Mouse (Mus musculus) myocyte (in vitro differentiated cells): Measurements from ENCODE around the gene Arid5b. TPM values are rescaled to one million over a fixed set of nuclear protein-coding genes. Genes with fewer than 3 reads are reported as not detected.

ENCODE experiments used
- H3K27me3 ChIP-seq: one replicate; pipeline ENCODE4 v1.6.1; 2011; ENCODE audit not compliant: control insufficient read depth, insufficient read depth, insufficient read length
- H3K36me3 ChIP-seq: one replicate; pipeline ENCODE4 v1.6.1; 2011; ENCODE audit not compliant: control insufficient read depth, insufficient read depth
- H3K4me2 ChIP-seq: one replicate; pipeline ENCODE4 v1.6.1; 2011; ENCODE audit warnings: low read depth, control low read depth
- H3K4me3 ChIP-seq: one replicate; pipeline ENCODE4 v1.5.1; 2011; ENCODE audit warnings: mild to moderate bottlenecking, control low read depth, moderate library complexity
- H3K79me2 ChIP-seq: one replicate; pipeline ENCODE4 v1.6.1; 2011; ENCODE audit not compliant: control insufficient read depth, insufficient read depth
- H3ac ChIP-seq: one replicate; pipeline ENCODE4 v1.6.1; 2011; ENCODE audit not compliant: control insufficient read depth, insufficient read length
- CEBPB ChIP-seq: IDR thresholded peaks from 2 replicates; pipeline ENCODE4 v1.6.1; 2011; ENCODE audit warnings: mild to moderate bottlenecking, moderate library complexity; ENCODE audit not compliant: poor library complexity, insufficient read depth, severe bottlenecking
- E2F4 ChIP-seq: IDR thresholded peaks from one replicate; pipeline ENCODE4 v1.6.1; 2011; ENCODE audit warnings: mild to moderate bottlenecking, control low read depth, moderate library complexity; ENCODE audit not compliant: insufficient read depth
- MAX ChIP-seq: IDR thresholded peaks from one replicate; pipeline ENCODE4 v1.6.1; 2011; ENCODE audit warnings: low read depth, mild to moderate bottlenecking, control low read depth
- MYOD1 ChIP-seq, 3 experiments: IDR thresholded peaks; one replicate each; pipeline ENCODE4 v1.6.1; 2011; ENCODE audit warnings: control low read depth in 2 of 3, low read depth in 2 of 3, mild to moderate bottlenecking in 2 of 3, moderate library complexity in 1 of 3; ENCODE audit not compliant: insufficient read length in 2 of 3, control insufficient read depth in 1 of 3
- MYOG ChIP-seq, 3 experiments: IDR thresholded peaks; one replicate each; pipeline ENCODE4 v1.6.1; 2011; ENCODE audit warnings: control low read depth in 2 of 3, low read depth in 2 of 3, mild to moderate bottlenecking in 2 of 3; ENCODE audit not compliant: insufficient read length in 2 of 3, control insufficient read depth in 1 of 3, insufficient read depth in 1 of 3
- POLR2A ChIP-seq: IDR thresholded peaks from one replicate; pipeline ENCODE4 v1.6.1; 2011; ENCODE audit warnings: low read depth, mild to moderate bottlenecking, control low read depth, moderate library complexity; ENCODE audit not compliant: insufficient read length
- POLR2AphosphoS2 ChIP-seq: IDR thresholded peaks from one replicate; pipeline ENCODE4 v1.6.1; 2011; ENCODE audit warnings: low read depth, control low read depth; ENCODE audit not compliant: insufficient read length
- REST ChIP-seq: IDR thresholded peaks from one replicate; pipeline ENCODE4 v1.6.1; 2011; ENCODE audit warnings: mild to moderate bottlenecking, control low read depth, moderate library complexity; ENCODE audit not compliant: insufficient read depth, insufficient read length
- SRF ChIP-seq: IDR thresholded peaks from one replicate; pipeline ENCODE4 v1.6.1; 2011; ENCODE audit warnings: low read depth; ENCODE audit not compliant: control insufficient read depth, insufficient read length
- TCF12 ChIP-seq: IDR thresholded peaks from one replicate; pipeline ENCODE4 v1.6.1; 2011; ENCODE audit warnings: mild to moderate bottlenecking, control low read depth; ENCODE audit not compliant: poor library complexity, insufficient read depth, severe bottlenecking
- TCF3 ChIP-seq: IDR thresholded peaks from one replicate; pipeline ENCODE4 v1.6.1; 2011; ENCODE audit warnings: low read depth, control low read depth; ENCODE audit not compliant: insufficient read length
- USF1 ChIP-seq: IDR thresholded peaks from one replicate; pipeline ENCODE4 v1.6.1; 2011; ENCODE audit warnings: low read depth, mild to moderate bottlenecking, control low read depth, moderate library complexity
- polyA plus RNA-seq: library from polyadenylated mRNA; unstranded; fragments of >200 nt; fragmentation: generic; extraction: Trizol; gene quantifications from one replicate; pipeline ENCODE4 v1.2.1, GENCODE M21; 2012; ENCODE audit warnings: missing spikeins

The Arid5b gene
- polyA plus RNA-seq, 1 experiment = 7.7 TPM

GRCm38 (mm10) chr10:68124985-68125384 lies 153.6 kb downstream of the Arid5b start:
- Histone ChIP-seq H3K27me3 (no peaks in the 10 kb centered on the region), H3ac (no peak overlapping the region), H3K79me2 (no peaks in the 10 kb centered on the region), H3K36me3 (peaks cover 36% of the 10 kb centered on the region), H3K4me2 (no peak overlapping the region), H3K4me3 (no peak overlapping the region)
- TF ChIP-seq CEBPB (peak; percentile 87), MYOG (IDR thresholded peaks at IDR 0.05; ENCODE audit: control insufficient read depth in 1 of 3, insufficient read depth in 1 of 3, insufficient read length in 2 of 3, low read depth in 2 of 3) (no peak), E2F4 (no peak)

DNA sequence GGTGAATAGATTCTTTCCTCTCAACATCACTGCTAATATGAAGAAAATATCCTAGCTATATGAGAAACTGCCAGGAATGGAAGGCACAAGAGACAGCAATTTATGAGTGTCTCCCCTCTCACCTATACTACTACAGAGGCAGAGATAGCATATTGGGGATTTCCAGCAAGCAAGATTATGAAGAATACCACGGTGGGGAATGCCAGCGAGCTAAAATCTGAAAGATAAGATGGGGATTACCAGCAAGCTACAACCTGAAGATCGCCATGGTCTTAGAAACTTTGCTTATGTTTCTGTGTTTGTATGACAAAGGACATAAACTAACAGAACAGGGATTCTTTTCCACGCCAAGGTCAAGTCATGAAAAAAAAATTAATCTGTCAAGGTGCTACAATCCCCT lies 155.1 kb downstream of the Arid5b start:
- no peaks in the 10 kb centered on the region for H3K79me2 ChIP-seq
- H3K4me2 ChIP-seq = no peak overlapping the region
- peaks cover 36% of the 10 kb centered on the region for H3K36me3 ChIP-seq
- H3K4me3 ChIP-seq = no peak overlapping the region
- no peak overlapping the region for H3ac ChIP-seq
- TF ChIP-seq TCF3 (no peak), MAX (no peak), E2F4 (no peak), POLR2A (no peak), TCF12 (no peak), MYOD1 (IDR thresholded peaks at IDR 0.05; ENCODE audit: control insufficient read depth in 1 of 3, insufficient read length in 2 of 3, low read depth in 2 of 3) (no peak), MYOG (IDR thresholded peaks at IDR 0.05; ENCODE audit: control insufficient read depth in 1 of 3, insufficient read depth in 1 of 3, insufficient read length in 2 of 3, low read depth in 2 of 3) (no peak), SRF (no peak)
- H3K27me3 ChIP-seq = no peaks in the 10 kb centered on the region

DNA sequence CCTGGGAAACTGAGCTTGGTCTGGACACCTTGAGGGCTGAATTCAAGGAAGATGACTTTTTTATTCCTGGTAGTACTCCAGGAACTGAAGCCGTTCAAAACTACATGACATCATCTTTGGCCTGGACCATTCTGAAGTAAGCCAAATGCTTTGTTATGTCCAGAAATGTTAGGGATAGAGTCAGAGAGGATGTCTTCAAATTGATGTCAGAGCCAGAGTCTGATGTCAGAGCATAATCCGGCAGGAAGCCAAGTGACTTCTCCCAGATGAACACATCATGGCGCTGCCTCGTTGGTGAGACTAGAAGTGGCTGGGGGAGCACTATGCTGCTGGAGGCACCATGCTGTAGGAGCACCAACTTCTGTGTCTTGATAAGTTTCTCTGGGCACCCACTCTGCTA lies 156.6 kb downstream of the Arid5b start:
- peaks cover 37% of the 10 kb centered on the region for H3K36me3 ChIP-seq

DNA sequence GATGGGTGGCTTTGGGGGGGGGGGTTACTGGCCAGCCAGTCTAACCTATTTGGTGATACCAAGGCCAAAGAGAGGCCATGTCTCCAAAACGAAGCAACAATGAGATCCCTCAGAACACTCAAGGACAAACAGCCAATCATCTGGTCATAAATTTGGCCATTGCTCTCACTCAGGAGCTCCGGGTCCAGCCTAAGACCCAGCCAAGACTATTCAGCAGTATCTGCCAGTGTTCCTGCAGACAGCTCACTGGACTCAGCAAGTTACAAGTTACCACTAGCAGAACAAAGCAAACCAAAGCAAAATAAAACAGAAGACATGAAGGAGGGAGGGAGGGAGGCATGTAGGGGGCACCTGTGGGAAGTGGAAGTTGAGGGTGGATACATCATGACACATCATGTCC lies 157.3 kb downstream of the Arid5b start:
- Histone ChIP-seq H3K27me3 (no peaks in the 10 kb centered on the region), H3K36me3 (peaks cover 38% of the 10 kb centered on the region), H3K4me2 (no peak overlapping the region)

More for the DNA sequence above, 156.6 kb downstream of the Arid5b start:
- no peaks in the 10 kb centered on the region for H3K27me3 ChIP-seq
- TF ChIP-seq REST (no peak), SRF (no peak), CEBPB (no peak)
- no peak overlapping the region for H3K4me3 ChIP-seq
- H3K4me2 ChIP-seq = no peak overlapping the region
- H3K79me2 ChIP-seq = no peaks in the 10 kb centered on the region
- no peak overlapping the region for H3ac ChIP-seq

GRCm38 (mm10) chr10:68120011-68120410 lies 158.5 kb downstream of the Arid5b start:
- Histone ChIP-seq H3K4me2 (no peak overlapping the region), H3K79me2 (no peaks in the 10 kb centered on the region), H3K27me3 (no peaks in the 10 kb centered on the region), H3K36me3 (peaks cover 28% of the 10 kb centered on the region), H3ac (no peak overlapping the region), H3K4me3 (no peak overlapping the region)
- TF ChIP-seq POLR2A (no peak), TCF12 (no peak), MYOD1 (IDR thresholded peaks at IDR 0.05; ENCODE audit: control insufficient read depth in 1 of 3, insufficient read length in 2 of 3, low read depth in 2 of 3) (no peak)

More for the DNA sequence above, 157.3 kb downstream of the Arid5b start:
- Histone ChIP-seq H3K79me2 (no peaks in the 10 kb centered on the region), H3ac (no peak overlapping the region), H3K4me3 (no peak overlapping the region)
- TF ChIP-seq USF1 = no peak
- no peak for TF ChIP-seq SRF
- TF ChIP-seq POLR2AphosphoS2 = no peak
- TF ChIP-seq MAX = no peak
- no peak for TF ChIP-seq MYOG (IDR thresholded peaks at IDR 0.05; ENCODE audit: control insufficient read depth in 1 of 3, insufficient read depth in 1 of 3, insufficient read length in 2 of 3, low read depth in 2 of 3)
- TF ChIP-seq MYOD1 (IDR thresholded peaks at IDR 0.05; ENCODE audit: control insufficient read depth in 1 of 3, insufficient read length in 2 of 3, low read depth in 2 of 3) = no peak
- no peak for TF ChIP-seq CEBPB
- no peak for TF ChIP-seq POLR2A
- TF ChIP-seq REST = no peak
- TF ChIP-seq TCF3 = no peak
- no peak for TF ChIP-seq TCF12
- no peak for TF ChIP-seq E2F4

- TF ChIP-seq USF1 (no peak), MYOD1 (IDR thresholded peaks at IDR 0.05; ENCODE audit: control insufficient read depth in 1 of 3, insufficient read length in 2 of 3, low read depth in 2 of 3) (no peak), SRF (no peak), TCF3 (no peak)
- H3K79me2 ChIP-seq = no peaks in the 10 kb centered on the region
- no peak overlapping the region for H3K4me2 ChIP-seq
- no peak overlapping the region for H3K4me3 ChIP-seq
- no peak overlapping the region for H3ac ChIP-seq
- peaks cover 20% of the 10 kb centered on the region for H3K36me3 ChIP-seq
- no peaks in the 10 kb centered on the region for H3K27me3 ChIP-seq
Measured at GRCm38 (mm10) chr10:68119285-68119684, 159.3 kb downstream of the Arid5b start.
